Mouse (Mus musculus): ENCODE data around the gene Gm10300. TPM values are rescaled to one million over a fixed set of nuclear protein-coding genes. Genes with fewer than 3 reads are reported as not detected.

Gm10300 gene
- total RNA-seq, 1 experiment from 2014 or later: 0.14 TPM

- no peak for ATAC-seq (replicated peaks; ENCODE audit: low read depth, poor library complexity, severe bottlenecking)
These were observed 24.8 kb upstream of the Gm10300 start for GRCm38 (mm10) chr4:132049549-132050200.

- ATAC-seq (replicated peaks; ENCODE audit: low read depth, poor library complexity, severe bottlenecking): no peak
These were observed 22.9 kb upstream of the Gm10300 start for GRCm38 (mm10) chr4:132051321-132052275.

- ATAC-seq (replicated peaks; ENCODE audit: low read depth, poor library complexity, severe bottlenecking): no peak
These were observed 17.2 kb upstream of the Gm10300 start for GRCm38 (mm10) chr4:132057311-132057710.

DNA sequence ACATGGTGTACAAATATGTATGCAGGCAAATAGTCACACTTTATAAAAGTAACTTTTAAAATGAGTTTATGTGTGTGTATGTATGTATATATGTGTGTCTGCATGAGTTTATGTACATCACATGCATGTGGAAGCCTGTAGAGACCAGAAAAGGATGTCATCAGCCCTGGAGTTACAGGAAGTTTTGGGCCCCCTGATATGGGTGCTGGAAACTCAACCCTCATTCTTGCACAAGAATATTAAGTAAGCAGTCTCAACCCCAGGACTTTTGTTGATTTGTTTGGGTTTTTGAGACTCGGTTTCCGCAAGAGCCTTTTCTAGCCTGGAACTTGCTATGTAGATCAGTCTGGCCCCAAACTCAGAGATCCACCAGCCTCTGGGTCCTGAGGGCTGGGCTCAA, 15.0 kb upstream of the Gm10300 start:
- no peak for ATAC-seq (replicated peaks; ENCODE audit: low read depth, poor library complexity, severe bottlenecking)

DNA sequence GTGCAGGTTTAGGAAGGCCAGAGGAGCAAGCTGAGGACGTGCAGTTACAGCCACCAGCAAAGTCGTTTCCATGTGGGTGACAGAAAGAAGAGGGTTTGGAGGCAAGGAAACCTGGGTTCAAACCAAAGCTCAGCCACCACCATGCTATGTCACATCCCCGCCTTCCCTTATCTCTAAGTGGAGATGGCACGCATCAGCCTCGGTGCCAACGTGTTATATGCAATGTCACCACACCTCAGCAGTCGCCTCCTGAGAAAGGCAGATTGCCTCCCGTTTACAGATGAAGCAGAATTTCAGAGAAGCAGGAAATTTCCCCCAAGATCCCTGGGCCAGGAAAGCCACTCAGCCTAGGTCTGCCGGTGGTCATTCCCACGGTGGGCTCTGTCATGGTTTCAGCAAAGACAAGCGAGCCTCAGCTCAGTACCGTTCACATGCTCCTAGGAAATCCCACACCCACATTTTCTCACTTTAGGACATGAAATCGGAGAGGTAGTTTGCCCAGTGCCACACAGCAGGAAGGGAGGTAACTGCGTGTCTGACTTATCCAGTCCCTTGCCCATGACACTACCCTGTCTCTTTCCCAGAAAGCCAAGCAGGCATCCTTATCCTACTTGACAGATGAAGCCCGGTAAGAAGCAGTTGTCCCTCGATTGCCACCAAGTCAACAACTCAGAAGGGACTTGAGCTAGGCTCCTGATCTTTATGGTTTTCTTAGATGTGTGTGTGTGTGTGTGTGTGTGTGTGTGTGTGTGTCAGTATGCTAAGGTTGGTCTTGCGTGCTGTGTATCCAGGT, 14.3 kb upstream of the Gm10300 start:
- ATAC-seq (replicated peaks; ENCODE audit: low read depth, poor library complexity, severe bottlenecking): peak; percentile 65

DNA sequence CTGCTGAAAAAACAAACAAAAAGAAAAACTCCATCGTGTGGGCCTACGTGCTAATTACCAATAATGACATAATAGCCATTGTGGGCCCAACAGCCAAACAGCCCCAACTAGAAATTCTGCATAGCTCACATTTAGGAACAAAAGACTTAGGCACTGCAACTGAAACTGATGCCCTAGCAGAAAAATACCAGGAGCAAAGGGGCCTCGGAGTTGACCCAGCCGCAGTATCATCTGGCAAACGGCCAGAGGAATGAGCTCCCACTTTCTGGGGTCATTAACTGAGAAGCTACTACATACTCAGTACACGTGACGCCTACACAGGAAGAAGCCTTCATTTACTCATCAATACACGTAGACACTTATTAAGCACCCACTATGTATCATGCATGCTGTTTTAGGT, 12.2 kb upstream of the Gm10300 start:
- ATAC-seq (replicated peaks; ENCODE audit: low read depth, poor library complexity, severe bottlenecking): no peak

- no peak for ATAC-seq (replicated peaks; ENCODE audit: low read depth, poor library complexity, severe bottlenecking)
These were observed 11.3 kb upstream of the Gm10300 start for GRCm38 (mm10) chr4:132062934-132063884.

DNA sequence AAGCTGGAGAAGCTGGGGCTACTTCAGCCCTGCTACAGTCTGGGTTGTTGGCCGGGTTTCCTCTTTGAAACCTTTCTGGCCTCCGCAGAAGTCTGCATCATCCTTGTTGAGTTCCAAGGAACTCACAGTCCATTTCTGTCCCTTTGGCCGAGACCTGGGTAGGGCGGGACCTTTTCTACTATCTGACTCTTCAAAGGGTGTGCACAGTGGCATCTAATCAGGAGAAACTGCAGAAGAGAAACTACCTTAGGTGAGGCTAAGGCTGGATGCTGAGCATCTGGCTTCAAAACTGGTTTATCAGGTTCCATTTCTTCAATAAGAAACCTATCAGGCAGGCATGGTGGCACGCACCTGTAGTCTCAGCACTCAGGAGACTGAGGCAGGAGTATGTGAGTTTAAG, 9.9 kb upstream of the Gm10300 start:
- no peak for ATAC-seq (replicated peaks; ENCODE audit: low read depth, poor library complexity, severe bottlenecking)

DNA sequence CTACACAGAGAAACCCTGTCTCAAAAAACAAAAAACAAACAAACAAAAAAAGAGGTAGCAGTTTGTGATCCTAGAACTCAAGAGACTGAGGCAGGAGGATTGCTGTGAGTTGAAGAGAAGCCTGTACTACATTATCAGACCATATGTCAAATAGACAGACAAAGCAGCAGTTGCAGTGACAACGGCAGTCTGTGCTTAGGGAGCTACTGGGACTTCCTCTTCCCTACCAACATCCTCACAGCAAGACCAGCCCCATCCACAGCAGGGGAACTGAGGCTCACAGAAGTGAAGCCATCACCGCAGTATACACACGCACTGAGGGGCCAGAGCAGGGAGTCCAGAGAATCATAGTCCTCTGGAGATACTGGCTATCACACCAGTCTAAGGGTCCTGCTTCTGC, 8.9 kb upstream of the Gm10300 start:
- peak; percentile 59 for ATAC-seq (replicated peaks; ENCODE audit: low read depth, poor library complexity, severe bottlenecking)

DNA sequence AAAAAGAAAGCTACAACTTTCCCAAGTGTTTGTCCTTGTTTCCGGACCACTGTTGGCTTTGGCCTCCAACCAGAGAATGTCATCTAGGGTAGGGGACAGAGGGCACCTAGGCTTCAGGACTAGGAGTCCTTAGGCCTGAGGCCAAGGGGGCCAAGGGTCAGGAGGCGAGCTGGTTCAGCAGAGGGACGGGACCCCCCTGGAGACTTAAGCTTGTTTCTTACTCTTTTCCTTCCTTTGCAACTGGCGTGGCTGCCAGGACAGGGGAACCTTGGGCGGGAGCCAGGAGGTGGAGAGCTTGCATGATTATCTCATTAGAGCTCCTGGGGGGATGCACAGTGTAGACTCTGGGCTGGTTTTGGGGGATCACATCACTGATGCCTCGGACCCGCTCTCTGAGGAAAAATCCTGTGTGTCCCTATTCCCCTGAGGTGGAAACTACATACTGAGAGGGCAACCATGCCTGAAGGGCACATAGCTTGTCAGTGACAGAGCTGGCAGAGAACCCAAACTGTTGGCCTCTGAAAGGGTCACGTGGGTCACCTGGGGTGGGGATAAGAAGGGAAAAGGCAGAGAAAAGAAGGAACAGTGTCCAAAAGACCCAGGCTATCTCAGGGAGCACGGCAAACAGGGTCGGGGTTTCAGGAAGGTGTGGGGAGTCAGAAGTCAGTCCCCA, 8.3 kb upstream of the Gm10300 start:
- ATAC-seq (replicated peaks; ENCODE audit: low read depth, poor library complexity, severe bottlenecking): no peak

DNA sequence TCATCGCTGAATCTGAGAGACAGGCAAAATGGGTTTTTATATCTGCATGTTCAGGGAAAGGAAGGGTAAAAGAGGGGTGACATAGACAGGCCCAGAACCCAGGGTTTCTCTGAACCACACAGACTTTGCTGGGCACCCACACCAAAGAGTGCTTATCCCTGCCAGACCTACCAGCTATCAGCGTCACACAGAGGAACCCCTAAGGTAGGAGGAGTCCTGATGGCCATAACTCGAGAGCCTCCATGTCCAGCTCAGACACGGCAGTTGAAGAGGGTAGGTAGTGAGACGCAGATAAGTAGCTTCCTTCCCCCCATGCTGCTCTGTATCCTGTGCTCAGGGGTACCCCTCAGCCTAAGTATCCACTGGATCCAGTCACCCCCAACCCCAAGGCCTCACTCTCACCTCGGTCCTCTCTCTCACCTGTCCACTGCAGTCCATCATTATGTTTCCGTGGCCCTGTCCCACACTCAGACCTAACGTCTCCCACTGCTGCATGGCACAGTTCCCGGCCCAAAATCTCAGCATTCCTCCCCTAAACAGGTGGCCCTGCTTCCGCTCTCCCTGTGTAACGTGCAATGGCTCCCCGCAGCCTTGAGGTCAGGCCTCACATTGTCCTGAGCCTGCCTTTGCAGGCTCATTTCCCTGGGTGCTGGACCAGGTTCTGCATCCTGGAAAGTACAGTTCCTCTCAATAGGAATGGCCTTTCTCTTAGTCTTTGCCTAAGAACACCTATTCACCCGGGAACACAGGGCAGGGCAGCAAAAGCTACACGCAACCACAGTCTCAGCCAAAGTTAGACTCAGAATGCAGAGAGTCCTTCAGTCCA, 7.2 kb upstream of the Gm10300 start:
- ATAC-seq (replicated peaks; ENCODE audit: low read depth, poor library complexity, severe bottlenecking): peak; percentile 59; the same call in 1 of the 2 replicates

DNA sequence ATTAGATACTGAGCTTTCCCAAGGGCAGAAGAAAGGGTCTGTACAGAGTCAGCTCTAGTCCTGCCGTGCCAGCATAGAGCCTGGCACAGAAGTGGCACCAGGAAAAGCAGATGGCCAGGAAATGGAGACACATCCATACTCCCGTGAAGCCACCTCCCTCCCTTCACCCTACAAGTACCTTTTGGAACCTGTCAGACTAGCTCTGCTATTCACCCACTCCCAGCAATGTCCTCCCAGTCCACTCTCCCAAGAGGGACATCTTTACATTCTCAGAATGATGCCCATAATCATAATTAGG, 6.6 kb upstream of the Gm10300 start:
- no peak for ATAC-seq (replicated peaks; ENCODE audit: low read depth, poor library complexity, severe bottlenecking)

- no peak for ATAC-seq (replicated peaks; ENCODE audit: low read depth, poor library complexity, severe bottlenecking)
These were observed 2.8 kb upstream of the Gm10300 start for GRCm38 (mm10) chr4:132071674-132072073.

DNA sequence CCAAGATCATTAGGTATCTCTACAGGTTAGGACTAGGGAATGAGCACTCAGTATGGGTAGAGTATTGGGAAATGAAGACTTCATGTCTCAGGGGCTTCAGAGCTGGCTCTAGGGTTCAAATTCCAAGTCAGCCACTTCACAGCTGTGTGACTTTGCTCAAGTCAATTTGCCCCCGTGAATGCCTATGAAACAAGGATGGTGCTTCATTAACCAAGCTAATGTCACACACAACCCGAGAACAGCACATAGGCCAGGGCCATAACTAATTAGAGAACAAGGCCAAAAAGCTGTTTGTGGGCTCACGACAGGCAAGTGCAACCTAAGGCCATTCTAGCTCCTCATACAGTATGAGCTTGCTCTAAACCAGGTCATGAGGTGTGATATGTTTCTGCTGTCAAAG, 2.3 kb upstream of the Gm10300 start:
- ATAC-seq (replicated peaks; ENCODE audit: low read depth, poor library complexity, severe bottlenecking): no peak

GRCm38 (mm10) chr4:132072946-132073345, 1.6 kb upstream of the Gm10300 start:
- ATAC-seq (replicated peaks; ENCODE audit: low read depth, poor library complexity, severe bottlenecking): no peak

- peak; percentile 60 for ATAC-seq (replicated peaks; ENCODE audit: low read depth, poor library complexity, severe bottlenecking)
These were observed 654 bp downstream of the Gm10300 start, which contains the start of gene Epb41 for GRCm38 (mm10) chr4:132074933-132075769. Gene Epb41 (minus strand): TSS chr4:132075321.

DNA sequence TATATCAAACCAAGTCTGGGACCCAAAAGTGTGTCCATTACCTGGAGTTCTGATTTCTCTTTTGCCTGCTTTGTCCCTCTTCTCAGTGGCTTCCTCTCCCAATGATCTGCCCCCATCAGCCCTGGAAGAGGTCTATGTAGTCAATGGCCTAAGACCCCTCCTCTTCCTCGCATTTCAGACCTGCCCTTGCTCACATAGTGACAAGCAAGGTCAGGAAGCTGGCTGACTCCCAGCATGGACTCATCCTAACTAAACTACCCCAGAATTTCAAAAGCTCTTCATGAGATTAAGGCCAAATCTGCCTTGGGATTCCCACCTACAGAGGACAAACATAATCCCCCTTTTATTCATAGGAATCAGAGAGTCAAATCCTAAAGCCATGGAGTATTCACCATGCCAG, 1.3 kb downstream of the Gm10300 start:
- no peak for ATAC-seq (replicated peaks; ENCODE audit: low read depth, poor library complexity, severe bottlenecking)

Measured in common myeloid progenitor, adult 5-6 weeks (primary cell).